Mouse (Mus musculus): ENCODE results near the gene Dscam. TPM values are rescaled to one million over a fixed set of nuclear protein-coding genes. Genes with fewer than 3 reads are reported as not detected.

Dscam gene
- total RNA-seq, 2 experiments from 2014 or later, result 0.11 to 0.12 TPM

DNA sequence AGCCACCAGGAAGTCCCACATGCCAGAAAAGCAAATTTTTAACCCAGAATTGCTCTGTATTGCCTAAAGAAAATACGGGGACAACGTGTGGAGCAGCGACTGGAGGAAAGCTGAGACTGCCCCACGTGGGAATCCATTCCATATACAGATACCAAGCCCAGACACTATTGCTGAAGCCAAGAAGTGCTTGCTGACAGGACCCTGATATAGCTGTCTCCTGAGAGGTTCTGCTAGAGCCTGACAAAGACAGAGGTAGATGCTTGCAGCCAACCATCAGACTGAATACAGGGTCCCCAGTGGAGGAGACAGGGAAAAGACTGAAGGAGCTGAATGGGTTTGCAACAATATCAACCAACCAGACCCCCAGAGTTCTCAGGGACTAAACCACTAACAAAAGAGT lies 293.3 kb downstream of the Dscam start:
- DNase-seq, result no peak

DNA sequence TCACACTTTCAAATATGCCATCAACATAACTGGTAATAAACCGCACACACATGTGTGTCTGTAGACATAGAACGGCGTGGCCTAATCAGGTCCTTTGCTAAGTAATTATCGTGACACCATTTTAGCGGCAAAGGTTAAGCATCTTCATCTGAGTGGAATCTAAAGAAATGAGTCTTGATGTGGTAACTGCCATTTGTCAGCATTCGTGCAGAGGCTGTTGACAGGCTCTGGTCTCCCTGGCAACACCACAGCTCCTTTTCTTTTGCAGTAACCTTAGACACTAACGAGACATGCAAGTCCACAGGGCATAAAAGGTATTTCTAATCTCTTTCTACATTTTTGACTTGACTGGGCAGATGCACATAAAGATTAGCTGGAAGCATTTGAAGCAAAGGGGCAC lies 297.8 kb downstream of the Dscam start:
- no peak for DNase-seq

DNA sequence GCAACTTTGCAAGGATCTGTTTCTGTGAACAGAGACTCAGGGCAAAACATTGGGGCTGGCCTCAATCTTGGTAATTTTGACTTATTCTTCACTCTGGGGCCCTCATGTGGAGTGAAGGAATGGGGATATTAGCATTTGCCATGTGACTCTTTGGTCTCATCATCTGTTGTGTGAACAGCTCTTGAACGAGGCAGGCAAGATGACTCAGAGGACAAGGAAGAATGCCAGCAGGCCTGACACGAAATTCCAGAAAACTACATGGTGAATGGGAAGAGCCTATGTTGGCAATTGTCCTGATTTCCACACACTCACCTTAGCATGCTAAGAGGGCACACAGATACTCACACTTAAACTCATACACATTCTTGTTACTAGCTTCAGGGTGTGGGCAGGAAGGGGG lies 313.0 kb downstream of the Dscam start:
- DNase-seq, result no peak

DNA sequence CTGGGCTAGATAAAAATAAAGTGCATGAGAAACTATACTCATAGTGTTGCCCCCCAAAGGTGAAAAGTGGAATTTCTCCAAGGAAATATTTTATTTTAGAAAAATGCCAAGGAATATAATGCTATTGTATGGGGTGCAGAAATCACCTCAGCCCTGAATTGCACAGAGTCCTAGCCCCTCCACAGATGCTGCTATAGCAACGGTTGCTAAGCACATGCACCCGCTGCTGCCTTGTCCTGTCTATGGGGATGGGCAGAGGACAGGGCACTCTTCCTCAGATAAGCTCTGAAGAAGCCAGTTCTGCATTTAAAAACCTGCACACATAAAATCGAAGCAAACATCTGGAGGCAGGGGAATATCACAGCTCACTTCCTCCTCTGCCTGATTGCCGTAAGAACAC lies 315.5 kb downstream of the Dscam start:
- DNase-seq, result no peak

DNA sequence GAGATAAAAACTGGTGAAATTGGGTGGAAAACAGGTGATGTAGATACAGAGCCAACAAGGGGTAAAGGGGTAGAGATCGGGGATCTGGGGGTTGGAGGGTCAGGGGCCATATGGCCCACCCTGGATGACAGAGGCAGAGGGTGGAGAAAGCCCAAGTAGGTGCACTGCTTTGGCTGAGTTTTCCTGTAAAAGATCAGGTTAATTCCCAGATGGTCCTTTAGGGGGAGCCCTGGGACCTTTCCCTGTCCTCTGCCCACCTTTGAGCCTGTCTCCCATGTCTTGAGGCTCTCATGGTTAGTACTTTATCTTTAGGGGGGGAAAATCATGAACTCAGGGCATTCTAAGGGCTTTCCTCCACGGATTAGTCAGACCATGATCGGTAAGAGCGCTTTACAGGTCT lies 318.2 kb downstream of the Dscam start:
- DNase-seq, result peak; percentile 11

DNA sequence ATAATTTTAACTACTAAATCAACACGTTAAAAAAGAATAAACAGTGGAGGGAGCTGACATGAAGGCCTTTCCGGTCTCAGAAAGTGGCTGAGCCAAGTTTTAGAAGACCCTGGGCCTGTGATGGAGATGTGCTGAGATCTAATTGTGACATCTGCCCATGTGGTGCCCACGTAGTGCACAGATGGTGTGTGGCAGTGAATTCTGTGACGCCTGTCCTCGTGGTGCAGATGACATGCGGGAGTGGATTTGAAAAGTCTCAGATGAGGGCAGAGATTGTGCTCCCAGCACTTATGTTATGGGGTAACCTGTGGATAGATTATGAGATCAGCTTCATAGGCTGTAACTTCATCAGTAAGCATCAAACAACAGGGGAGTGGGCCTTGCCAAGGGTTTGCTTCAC lies 321.6 kb downstream of the Dscam start:
- DNase-seq, result no peak

DNA sequence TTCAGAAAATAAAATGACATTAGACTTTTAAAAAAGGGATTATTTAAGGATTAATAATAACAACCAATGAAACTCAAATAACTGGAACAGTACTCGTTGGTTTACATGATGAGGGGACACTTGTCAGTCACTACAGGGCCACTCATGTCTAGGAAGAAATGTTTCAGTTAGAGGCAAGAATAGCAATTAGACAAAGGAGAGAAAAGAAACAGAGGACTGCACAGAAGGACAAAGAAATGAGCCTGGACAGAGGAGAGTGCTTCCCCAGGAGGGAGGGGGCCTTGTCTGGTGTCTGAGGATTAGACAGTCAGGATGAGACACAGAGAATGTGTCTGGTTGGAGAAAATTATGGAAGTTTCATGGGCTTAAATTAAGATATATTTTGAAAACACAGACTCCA lies 324.0 kb downstream of the Dscam start:
- DNase-seq, result no peak

DNA sequence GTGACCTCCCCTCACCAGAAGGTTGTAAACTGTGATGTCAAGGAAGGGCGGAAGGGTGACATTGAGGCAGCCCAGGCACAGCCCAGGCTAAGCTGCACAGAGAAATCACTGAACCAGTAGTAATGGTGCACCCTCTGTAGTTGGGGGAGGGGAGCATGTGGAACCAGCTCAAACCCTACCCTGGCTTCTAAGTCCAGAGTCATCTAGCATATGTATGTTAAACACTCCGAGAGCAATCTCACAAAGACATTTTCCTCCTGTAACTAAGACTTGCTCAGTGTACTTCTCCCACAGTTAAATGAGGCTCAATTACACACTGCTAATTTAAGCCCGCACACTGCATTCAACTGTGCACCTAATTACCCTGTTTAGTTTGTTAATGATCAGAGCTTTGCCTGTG lies 324.4 kb downstream of the Dscam start:
- no peak for DNase-seq

DNA sequence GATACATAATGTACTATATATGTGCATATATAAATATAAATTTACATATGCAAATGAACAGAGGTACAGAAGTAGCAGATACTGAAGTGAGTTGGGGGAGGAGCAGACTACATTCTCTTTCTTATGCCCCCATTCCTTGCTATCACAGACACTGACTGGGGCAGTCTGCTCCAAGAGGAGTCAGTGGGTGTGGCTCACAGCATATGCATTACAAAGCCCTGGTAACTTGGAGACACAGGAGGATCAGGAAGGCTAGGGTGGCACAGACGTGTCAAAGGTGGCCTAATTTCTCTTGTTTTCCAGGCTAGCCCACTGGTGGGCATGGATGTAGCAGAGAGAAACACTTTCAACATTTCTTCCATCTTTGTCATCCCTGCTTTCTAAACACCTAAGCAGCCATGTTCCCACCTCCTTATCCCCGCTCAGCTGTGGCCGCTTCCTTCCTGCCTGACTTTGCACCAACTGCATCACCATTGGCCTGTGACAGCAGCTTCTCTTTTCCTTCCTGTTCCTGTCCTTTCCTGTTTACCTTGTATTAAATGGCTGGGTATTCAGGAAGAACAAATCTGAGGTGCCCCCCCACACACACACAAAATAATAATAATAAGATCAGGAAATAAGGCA lies 325.0 kb downstream of the Dscam start:
- DNase-seq, result no peak

DNA sequence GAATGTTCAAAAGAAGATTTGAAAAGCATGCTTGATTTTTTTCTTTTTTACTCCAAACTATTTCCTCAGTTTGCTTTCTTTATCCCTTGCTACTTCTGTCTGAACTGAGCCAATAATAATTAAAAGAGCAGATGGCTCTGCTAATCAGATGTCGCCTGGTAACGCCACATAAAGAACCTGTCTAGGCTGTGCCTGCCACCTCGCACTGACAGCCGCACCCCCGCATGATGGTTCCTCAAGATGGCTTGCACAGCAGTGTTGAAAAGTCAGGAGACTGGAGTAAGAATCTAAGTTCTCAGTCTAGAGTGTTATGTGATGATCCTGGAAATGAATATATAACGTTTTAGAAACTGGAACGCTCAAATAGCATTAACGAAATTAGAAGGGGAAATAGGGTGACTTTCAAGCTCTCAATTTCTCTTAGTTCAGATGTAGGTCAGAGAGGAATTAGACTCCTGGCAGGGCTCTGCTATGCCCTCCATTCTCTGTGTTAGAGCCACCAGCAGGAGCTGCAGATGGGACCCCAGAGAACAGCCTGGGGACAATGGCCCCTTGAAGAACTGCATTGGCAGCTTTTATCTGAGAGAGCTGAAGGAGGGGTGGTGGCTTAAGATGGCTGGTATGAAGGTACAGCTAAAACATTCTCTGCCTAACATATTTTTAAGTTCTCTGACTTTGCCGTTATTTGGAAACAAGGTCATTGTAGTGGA lies 326.7 kb downstream of the Dscam start:
- DNase-seq, result no peak

DNA sequence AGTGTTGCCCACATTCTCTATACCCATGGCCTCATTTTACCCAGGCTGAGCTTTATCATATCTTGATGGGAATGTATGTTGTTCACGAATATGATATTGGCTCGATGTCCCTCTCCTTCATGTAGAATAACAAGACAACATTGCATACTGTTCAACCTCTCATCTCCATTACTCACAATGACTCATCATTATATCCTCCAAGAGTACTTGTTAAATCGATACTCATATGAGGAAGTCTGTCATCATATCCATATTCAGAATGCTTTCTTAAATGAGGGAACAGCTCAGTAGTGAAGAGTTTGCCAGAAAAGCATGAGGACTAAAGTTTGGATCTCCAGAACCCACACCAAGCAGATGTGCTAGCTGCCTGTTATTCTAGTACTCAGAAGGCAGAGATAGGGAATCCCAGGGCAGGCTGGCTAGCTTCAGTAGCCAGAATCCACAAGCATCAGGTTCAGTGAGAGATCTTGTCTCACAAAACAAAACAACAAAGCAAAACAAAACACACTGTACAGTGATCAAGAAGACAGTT lies 327.7 kb downstream of the Dscam start:
- no peak for DNase-seq

DNA sequence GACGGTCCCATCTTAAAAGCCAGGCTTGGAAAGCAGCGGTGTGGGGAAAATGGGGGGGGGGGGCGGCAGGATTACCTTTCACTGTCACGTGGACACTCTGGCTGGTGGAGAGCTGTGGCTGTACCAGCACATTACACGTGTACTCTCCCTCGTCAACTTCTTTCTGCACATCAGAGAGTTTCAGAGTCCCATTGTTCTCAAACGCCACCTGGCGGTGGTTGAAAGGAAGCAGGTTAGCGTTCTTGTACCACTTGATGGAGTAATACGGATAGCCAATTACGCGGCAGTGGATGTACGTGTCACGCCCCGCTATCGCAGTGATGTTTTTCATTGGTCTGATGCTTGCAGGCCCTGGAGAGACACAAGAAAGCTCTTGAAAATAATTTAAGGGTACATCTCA lies 350.9 kb downstream of the Dscam start:
- peak; percentile 48 for DNase-seq

DNA sequence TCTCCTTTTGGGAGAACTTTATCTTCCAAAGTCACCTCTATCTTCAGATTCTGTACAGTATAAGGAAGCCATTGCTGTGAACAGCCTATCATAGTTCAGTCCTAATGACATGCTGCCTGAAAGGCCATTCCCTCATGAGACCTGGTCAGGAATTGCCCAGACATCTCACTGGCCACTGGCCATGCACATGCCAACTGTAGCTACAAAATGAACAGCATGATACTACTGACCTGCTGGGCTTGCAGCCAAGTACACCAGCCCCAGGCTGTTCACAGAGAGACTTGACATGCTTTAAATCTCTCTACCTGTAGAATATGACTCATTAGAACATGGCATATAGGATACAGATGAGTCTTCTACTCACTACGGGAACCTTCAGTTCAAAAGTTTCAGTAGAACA lies 364.3 kb downstream of the Dscam start:
- no peak for DNase-seq

DNA sequence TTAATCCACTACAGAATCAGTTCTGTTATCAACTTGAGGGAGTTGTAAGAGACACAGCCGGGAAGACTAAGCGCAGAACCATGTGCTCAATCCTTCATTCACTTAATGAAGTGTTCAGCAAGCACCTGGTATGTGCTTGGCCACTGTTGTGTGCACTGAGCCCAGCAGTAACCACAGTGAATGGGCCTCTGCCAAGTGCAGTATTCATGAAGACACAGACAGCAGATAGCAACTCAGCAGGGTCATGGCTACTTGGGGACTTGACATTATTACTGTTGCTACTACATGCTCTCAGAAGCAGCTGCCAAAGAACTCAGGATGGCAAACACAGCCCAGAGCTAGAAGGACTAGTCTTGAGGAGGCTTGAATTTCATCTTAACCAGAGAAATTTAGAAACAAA lies 367.9 kb downstream of the Dscam start:
- DNase-seq, result no peak

DNA sequence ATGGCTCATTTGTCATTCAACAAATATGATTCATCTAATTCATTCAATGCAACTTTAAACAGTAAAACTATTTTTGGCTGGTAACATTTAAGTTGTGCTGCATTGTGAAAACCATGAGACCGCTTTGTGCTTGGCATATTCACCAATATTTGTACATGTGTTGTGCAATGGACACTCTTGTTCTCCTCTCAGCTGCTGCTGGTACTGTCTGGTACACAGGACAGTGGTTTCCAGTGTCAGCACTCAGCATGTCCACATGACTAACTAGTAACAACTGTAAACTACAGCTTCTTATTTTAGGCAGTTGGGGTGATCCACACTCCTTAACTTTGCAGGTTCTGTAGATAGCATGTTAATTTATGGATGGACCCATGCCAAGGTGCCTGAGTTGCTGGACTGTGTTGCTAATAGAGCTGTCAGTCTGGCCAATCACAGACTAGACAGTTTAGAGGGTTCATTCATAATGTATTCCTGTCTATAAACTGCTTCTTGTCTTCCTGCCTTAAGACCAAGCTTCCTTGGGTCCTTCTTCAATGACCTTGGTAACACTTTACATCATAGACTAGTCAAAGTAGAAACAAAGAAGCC lies 368.8 kb downstream of the Dscam start:
- no peak for DNase-seq

DNA sequence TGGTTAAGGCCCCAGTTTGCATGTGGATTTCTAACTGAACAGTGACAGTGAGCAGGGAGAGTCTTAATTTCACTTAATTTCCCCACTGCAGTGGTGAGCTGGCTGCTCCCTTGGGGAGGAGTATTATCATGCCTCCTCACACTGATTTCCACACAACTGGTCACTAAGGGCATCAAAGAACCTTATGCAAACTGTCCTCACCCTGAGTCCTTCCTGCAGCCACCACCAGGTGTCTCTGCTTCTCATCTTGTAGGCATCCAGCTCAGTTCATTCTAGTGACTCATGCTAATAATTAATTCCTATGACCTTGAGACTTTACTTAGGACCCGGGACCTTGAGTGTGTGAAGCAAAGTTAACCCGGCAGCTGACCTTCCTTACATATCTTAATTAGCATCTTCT lies 375.1 kb downstream of the Dscam start:
- peak; percentile 8 for DNase-seq

DNA sequence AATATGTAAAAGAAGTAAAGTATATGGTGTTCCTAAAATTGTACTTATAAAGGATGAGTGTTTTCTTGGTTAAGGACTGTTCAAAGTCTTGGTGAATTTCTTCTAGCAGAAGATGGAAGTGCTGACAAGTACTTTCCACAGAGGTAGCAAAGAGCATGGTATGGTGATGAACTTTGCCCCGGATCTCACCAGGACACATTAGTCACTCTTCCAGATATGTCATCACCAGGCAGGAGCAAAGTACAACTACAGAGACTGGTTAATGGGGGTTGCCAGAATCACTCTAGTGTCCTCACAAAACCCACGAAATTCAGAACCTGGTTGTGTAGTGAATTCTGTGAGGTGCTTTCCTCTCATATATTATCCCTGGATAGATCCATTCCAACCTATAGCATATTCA lies 379.2 kb downstream of the Dscam start:
- DNase-seq, result no peak

DNA sequence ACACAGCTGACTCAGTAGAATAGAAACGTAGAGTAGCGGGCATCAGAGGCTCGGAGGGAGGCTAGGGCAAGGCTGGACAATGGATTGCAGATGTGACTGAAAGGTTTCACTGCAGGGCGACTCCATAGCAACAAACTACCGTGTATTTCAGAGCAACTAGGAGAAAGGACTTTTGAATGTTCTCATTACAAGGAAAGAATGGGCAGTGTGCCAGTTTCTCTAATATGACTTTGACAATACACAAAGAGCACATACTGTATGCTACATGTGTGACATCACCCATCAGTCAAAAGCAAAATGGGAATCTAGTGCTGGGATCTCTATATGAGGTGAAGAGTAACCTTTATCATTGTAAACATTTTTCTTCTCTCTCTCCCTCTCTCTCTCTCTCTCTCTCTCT lies 382.3 kb downstream of the Dscam start:
- no peak for DNase-seq

DNA sequence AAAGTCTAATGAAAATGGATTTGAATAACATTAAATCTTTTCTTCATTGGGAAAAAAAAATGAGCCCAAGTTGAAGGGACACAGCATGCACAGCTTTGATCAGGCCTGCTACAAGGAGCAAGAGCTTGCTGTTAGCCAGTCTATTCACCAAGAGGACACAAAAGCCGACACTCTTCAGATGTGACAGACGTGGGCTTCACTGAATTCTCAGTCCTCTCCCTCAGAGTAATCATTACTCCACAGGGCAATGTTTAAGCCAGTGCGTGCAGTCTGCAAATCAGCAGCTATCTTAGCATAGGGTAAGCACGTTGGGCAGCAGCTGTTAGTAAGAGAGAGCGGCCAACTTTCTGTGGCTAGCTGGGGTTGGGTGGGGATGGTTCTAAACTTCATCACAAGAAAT lies 391.5 kb downstream of the Dscam start:
- no peak for DNase-seq

DNA sequence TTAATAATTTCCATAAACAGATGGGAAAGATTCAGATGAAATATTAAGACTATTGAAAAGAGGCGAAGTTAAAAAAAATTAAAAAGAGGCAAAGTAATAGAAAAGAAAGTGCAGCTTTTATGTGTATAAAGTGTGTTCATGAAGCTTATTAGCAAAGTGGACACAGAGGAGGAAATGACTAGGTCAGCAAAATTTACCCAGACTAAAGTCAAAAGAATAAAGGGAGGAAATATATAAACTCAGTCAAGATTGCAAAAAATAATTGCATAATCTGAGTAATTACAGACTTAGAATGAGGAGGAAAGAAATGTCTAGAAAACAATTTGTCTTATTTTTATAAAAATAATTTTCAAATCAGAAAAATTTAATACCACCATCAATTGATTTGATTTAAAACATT lies 396.3 kb downstream of the Dscam start:
- DNase-seq, result no peak

DNA sequence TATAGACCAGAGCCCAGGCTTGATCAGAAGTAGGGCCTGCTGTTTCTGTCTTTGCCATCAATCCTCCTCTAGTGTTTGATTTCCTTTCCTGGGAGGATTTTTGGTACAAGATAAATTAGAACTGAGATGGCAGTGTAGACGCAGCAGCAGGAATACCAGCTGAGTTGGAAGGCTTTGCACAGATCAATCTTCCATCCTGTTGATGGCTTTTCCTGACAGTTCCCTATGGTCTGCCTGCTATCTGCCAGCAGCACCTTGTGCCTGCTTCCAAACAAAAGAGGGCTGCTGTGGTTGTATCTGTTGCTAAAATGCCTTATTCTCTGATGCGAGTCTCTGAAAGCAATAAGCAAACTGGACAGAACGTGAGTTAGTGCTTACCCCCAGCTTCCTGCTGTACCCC lies 402.6 kb downstream of the Dscam start:
- DNase-seq, result no peak

DNA sequence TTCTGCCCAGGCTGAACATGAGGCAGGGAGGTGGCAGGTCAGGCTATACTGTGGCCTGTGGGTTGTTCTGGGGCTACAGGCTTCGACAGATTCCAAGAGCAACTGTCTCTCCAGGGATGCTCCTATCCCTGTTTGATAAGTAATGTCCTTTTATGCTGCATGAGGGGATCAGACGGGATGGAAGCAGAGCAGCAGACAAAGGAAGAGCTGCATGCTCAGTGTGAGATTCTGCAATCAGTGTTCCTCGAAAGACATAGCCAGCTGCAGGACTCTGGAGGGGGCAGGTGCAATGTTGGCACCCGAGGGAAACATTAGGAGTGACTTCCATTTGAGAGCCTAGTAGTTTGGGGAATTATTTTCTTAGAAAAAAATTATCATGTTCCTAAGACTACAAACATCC lies 403.0 kb downstream of the Dscam start:
- DNase-seq, result no peak

DNA sequence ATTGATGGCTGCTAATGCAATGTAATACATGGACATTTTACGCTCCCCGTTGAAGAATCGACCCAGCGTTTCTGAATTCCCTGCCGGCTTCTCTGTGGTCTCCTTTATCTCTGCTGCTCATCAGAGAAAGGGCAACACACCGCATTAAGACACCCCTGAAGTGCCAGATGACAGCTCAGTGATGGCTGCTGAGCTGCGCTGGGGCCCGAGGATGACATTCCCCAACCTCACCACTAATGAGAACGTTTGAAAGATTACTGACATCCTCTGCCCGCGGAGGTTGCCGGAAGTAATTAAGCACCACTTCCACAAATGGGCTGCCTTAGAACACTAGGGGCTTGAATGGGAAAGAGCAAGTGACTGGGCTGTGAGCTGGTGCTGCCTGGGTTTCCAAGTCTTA lies 409.3 kb downstream of the Dscam start:
- no peak for DNase-seq

DNA sequence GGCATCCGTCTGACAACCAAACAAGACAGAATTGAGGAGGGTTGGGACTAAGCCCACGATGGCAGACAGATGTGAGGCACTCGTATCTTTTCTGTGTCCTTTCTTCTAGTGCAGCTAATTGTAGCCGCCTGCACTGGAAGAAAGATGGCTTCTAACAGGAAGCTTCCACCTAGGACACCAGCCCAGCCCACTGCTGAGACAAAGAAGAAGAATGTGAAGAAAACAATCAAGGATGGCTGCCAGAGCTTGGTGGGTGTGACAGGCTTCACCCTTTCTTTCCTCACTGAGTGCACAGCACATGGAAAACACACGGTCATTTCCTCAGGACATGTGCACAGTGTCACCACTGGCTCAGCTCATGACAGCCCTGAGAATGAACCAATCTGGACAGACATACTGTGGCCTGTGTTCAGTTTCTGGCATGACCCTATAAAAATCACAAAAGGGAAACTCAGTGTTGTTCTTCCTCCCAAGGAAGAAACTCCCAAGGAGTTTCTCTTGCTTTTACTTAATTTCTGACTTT lies 411.4 kb downstream of the Dscam start:
- DNase-seq, result no peak

Measured in gastrocnemius, postnatal 10 days (tissue).